Mouse (Mus musculus): ENCODE results near the gene Gng2. TPM values are rescaled to one million over a fixed set of nuclear protein-coding genes. Genes with fewer than 3 reads are reported as not detected.

Gene Gng2
- polyA plus RNA-seq, 1 experiment from 2014 or later, result 480 TPM

DNA sequence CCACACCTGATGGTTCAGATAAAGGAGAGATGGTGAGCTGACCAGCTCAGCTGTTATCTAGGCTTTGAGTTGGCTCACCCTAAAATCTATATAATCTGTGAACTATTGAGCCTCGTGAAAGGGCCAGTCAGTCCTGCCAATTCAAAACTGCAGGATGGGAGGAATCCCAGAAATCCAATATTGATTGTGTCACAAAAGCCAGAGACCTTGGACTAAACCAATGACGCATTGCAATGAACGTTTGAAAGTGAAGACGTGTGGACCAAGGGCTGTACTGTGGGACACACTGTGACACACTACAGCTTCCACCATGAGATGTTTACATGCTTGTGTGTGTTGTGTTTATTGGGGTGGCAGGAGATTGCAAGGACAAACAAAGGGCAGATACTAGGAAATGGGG, 18.5 kb upstream of the Gng2 start:
- H3K4me3 ChIP-seq (ENCODE audit: low read depth, low read length), result no peak overlapping the region
- H3K9ac ChIP-seq (ENCODE audit: low read depth, low read length), result no peak overlapping the region
- 91% methylated on average over 4 of the region's 4 CpGs for WGBS
- no peak for ATAC-seq
- H3K4me1 ChIP-seq (ENCODE audit: control insufficient read depth, insufficient read depth, low read length), result no peaks in the 10 kb centered on the region; the same call in 1 of the 2 replicates
- H3K27me3 ChIP-seq (ENCODE audit: control insufficient read depth, insufficient read depth, low read depth, low read length), result no peaks in the 10 kb centered on the region
- H3K27ac ChIP-seq (ENCODE audit: low read length), result no peak overlapping the region
- no peaks in the 10 kb centered on the region for H3K36me3 ChIP-seq (ENCODE audit: control insufficient read depth, insufficient read depth, low read length)
- no peak overlapping the region for H3K4me2 ChIP-seq (ENCODE audit: low read length)
- H3K9me3 ChIP-seq (replicated peaks; ENCODE audit: control insufficient read depth, low read length, poor library complexity, severe bottlenecking), result no peaks in the 10 kb centered on the region

DNA sequence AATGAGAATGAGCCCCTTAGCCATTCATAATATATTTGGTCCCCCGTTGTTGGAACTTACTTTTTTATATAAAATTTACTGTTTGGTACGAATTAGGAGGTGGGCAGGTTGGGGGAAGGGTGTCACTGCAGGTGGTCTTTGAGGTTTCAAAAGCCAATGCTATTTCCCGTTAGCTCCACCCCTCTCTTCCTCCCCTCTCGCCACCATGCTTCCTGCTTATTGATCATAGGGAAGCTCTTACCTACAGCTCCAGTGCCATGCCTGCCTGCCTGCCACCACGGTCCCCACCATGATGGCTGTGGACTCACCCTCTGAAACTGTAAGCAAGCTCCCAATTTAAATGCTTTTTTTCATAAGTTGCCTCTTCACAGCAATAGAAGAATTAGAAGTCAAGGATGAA, 16.6 kb upstream of the Gng2 start:
- H3K9me3 ChIP-seq (replicated peaks; ENCODE audit: control insufficient read depth, low read length, poor library complexity, severe bottlenecking), result no peaks in the 10 kb centered on the region
- no peaks in the 10 kb centered on the region for H3K27me3 ChIP-seq (ENCODE audit: control insufficient read depth, insufficient read depth, low read depth, low read length)
- H3K9ac ChIP-seq (ENCODE audit: low read depth, low read length), result no peak overlapping the region
- no peaks in the 10 kb centered on the region; the same call in 1 of the 2 replicates for H3K4me1 ChIP-seq (ENCODE audit: control insufficient read depth, insufficient read depth, low read length)
- 76% methylated on average over 5 of the region's 5 CpGs for WGBS
- no peaks in the 10 kb centered on the region for H3K36me3 ChIP-seq (ENCODE audit: control insufficient read depth, insufficient read depth, low read length)
- no peak overlapping the region for H3K4me2 ChIP-seq (ENCODE audit: low read length)
- H3K4me3 ChIP-seq (ENCODE audit: low read depth, low read length), result no peak overlapping the region
- no peak overlapping the region for H3K27ac ChIP-seq (ENCODE audit: low read length)
- ATAC-seq, result no peak

DNA sequence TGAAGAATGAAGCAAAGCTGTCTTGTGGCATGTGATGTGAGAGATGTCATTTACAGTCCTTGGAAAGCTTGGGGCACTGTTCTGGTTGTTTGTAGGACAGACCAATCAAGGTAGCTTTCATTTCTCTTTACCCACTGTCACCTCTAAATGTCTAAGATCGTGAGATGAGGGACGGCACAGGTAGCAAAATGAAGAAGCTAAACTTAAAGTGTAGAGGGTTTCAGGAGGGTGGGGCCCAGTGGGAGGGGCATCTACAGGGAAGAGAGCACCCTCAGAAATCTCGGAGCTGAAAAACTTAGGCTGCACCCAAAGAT, 16.1 kb upstream of the Gng2 start:
- 83% methylated on average over 3 of the region's 3 CpGs for WGBS
- no peaks in the 10 kb centered on the region for H3K27me3 ChIP-seq (ENCODE audit: control insufficient read depth, insufficient read depth, low read depth, low read length)
- no peaks in the 10 kb centered on the region for H3K36me3 ChIP-seq (ENCODE audit: control insufficient read depth, insufficient read depth, low read length)
- no peak for ATAC-seq
- H3K27ac ChIP-seq (ENCODE audit: low read length), result no peak overlapping the region
- no peak overlapping the region for H3K4me3 ChIP-seq (ENCODE audit: low read depth, low read length)
- no peak overlapping the region for H3K9ac ChIP-seq (ENCODE audit: low read depth, low read length)
- H3K9me3 ChIP-seq (replicated peaks; ENCODE audit: control insufficient read depth, low read length, poor library complexity, severe bottlenecking), result no peaks in the 10 kb centered on the region
- no peaks in the 10 kb centered on the region; the same call in 1 of the 2 replicates for H3K4me1 ChIP-seq (ENCODE audit: control insufficient read depth, insufficient read depth, low read length)
- H3K4me2 ChIP-seq (ENCODE audit: low read length), result no peak overlapping the region

DNA sequence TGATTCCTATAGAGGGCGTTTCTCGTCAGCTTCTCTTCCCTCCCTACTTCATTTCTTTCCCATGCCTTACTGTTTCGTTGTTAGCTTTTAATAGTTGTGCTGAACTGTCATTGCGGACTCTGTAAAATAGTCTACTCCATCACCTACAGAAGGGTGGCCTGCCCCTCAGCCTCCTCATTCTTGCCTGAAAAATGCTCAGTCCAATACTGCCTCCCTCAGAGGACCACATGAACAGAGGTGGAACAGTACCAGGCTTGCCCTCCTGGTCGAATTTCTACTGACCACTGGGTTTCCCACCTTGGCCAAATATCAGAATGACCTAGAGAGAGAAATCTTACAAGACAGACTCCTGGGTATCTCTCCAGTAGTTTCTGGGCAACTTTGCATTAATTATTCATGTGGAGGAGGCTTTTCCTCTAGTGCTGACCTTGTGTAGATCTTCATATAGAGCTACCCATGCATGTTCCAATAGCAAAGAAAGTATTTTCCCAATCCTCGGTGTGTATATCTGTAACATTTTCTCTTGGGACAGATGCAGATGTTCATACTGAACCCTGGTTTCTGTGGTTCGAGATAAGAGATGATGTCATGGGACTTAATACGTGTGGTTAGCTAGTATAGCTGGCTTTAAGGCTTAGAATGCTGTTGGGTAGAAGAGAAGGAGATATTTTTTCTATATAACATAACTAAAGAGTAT, 15.6 kb upstream of the Gng2 start:
- Histone ChIP-seq H3K27me3 (ENCODE audit: control insufficient read depth, insufficient read depth, low read depth, low read length) (no peaks in the 10 kb centered on the region), H3K9ac (ENCODE audit: low read depth, low read length) (no peak overlapping the region), H3K4me3 (ENCODE audit: low read depth, low read length) (no peak overlapping the region), H3K9me3 (replicated peaks; ENCODE audit: control insufficient read depth, low read length, poor library complexity, severe bottlenecking) (no peaks in the 10 kb centered on the region), H3K4me1 (ENCODE audit: control insufficient read depth, insufficient read depth, low read length) (peaks cover 1% of the 10 kb centered on the region; the same call in 1 of the 2 replicates), H3K36me3 (ENCODE audit: control insufficient read depth, insufficient read depth, low read length) (no peaks in the 10 kb centered on the region), H3K27ac (ENCODE audit: low read length) (no peak overlapping the region), H3K4me2 (ENCODE audit: low read length) (no peak overlapping the region)
- ATAC-seq, result no peak
- 88% methylated on average over 8 of the region's 8 CpGs for WGBS

DNA sequence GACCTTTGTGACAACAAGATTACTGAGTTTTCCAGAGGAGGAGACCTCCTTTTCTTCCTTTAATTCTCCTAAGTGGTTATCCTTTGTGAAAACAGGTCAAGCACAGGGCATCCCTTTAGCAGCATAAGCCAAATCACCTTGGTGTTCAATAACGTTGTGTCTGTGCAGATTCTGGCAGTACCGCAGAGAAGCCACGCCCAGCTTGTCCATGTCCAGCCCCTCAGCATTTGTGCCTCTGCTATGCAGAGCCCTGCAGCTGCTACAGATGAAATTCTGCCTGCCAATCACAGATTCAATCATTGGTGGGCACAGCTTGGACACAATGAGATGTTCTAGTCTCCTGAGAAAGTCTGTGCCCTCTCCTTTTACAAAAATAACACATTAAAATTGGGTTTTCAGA, 14.4 kb upstream of the Gng2 start:
- Histone ChIP-seq H3K9me3 (replicated peaks; ENCODE audit: control insufficient read depth, low read length, poor library complexity, severe bottlenecking) (no peaks in the 10 kb centered on the region), H3K4me1 (ENCODE audit: control insufficient read depth, insufficient read depth, low read length) (peaks cover 3% of the 10 kb centered on the region; the same call in 1 of the 2 replicates), H3K4me3 (ENCODE audit: low read depth, low read length) (no peak overlapping the region), H3K4me2 (ENCODE audit: low read length) (no peak overlapping the region), H3K27ac (ENCODE audit: low read length) (no peak overlapping the region), H3K36me3 (ENCODE audit: control insufficient read depth, insufficient read depth, low read length) (no peaks in the 10 kb centered on the region), H3K9ac (ENCODE audit: low read depth, low read length) (no peak overlapping the region), H3K27me3 (ENCODE audit: control insufficient read depth, insufficient read depth, low read depth, low read length) (no peaks in the 10 kb centered on the region)
- ATAC-seq, result no peak
- WGBS, result 22% methylated on average over 3 of the region's 3 CpGs

DNA sequence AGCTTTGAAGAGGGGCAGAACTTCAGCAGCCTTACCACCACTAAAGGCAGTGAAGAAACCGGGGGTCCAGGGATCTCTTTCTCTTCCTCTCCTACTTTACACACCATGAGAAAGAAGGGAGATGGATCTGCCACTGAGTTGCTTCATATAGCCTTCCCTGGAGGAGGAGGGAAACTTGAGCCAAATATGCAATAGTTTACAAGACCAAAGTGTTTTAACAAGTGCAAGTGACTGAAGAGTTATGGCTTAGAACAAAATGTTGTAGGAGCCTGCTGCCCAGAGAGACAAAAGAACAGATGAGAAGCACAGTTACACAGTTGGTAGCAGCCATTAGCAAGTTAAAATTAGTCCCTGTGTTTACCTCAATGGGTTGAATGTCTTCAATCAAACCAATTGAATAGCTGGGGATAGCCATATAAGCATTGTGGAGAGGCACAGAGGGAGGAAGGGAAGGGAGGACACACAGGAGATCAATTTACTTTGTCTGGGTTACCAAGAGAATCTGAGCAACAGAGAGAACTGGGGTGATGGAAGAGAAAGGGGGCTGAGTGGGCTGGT, 13.1 kb upstream of the Gng2 start:
- WGBS, result 76% methylated on average over 1 of the region's 1 CpGs

DNA sequence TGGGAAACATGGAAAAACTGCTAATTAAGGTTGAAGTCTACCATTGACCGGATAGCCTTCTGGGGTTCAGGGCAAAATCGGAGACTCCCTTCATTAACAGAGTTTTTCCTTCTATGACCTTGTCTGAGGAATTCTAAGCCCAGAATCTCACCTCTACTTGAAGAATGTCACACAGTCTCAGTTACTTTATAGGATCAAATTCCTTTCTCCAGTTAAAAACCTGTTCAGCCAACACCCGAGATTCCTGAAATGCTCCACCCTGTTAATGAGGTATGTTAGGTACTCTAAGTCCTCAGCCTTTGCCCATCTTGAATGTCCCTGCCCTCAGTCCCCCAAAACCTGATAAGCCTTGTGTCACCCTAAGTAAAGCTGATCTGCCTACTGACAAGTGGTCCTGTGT, 11.0 kb upstream of the Gng2 start:
- H3K4me2 ChIP-seq (ENCODE audit: low read length), result no peak overlapping the region
- H3K36me3 ChIP-seq (ENCODE audit: control insufficient read depth, insufficient read depth, low read length), result no peaks in the 10 kb centered on the region
- no peaks in the 10 kb centered on the region for H3K27me3 ChIP-seq (ENCODE audit: control insufficient read depth, insufficient read depth, low read depth, low read length)
- WGBS, result 93% methylated on average over 3 of the region's 3 CpGs
- no peaks in the 10 kb centered on the region for H3K9me3 ChIP-seq (replicated peaks; ENCODE audit: control insufficient read depth, low read length, poor library complexity, severe bottlenecking)
- ATAC-seq, result no peak
- H3K4me1 ChIP-seq (ENCODE audit: control insufficient read depth, insufficient read depth, low read length), result peaks cover 35% of the 10 kb centered on the region
- H3K9ac ChIP-seq (ENCODE audit: low read depth, low read length), result no peak overlapping the region
- peak overlapping the region; percentile 80 for H3K27ac ChIP-seq (ENCODE audit: low read length)
- H3K4me3 ChIP-seq (ENCODE audit: low read depth, low read length), result no peak overlapping the region

More for the DNA sequence above, 13.1 kb upstream of the Gng2 start:
- no peak overlapping the region for H3K4me2 ChIP-seq (ENCODE audit: low read length)
- H3K36me3 ChIP-seq (ENCODE audit: control insufficient read depth, insufficient read depth, low read length), result no peaks in the 10 kb centered on the region
- H3K9ac ChIP-seq (ENCODE audit: low read depth, low read length), result no peak overlapping the region
- H3K9me3 ChIP-seq (replicated peaks; ENCODE audit: control insufficient read depth, low read length, poor library complexity, severe bottlenecking), result no peaks in the 10 kb centered on the region
- H3K4me1 ChIP-seq (ENCODE audit: control insufficient read depth, insufficient read depth, low read length), result peaks cover 16% of the 10 kb centered on the region
- no peaks in the 10 kb centered on the region for H3K27me3 ChIP-seq (ENCODE audit: control insufficient read depth, insufficient read depth, low read depth, low read length)
- no peak overlapping the region for H3K4me3 ChIP-seq (ENCODE audit: low read depth, low read length)
- H3K27ac ChIP-seq (ENCODE audit: low read length), result no peak overlapping the region
- no peak for ATAC-seq

DNA sequence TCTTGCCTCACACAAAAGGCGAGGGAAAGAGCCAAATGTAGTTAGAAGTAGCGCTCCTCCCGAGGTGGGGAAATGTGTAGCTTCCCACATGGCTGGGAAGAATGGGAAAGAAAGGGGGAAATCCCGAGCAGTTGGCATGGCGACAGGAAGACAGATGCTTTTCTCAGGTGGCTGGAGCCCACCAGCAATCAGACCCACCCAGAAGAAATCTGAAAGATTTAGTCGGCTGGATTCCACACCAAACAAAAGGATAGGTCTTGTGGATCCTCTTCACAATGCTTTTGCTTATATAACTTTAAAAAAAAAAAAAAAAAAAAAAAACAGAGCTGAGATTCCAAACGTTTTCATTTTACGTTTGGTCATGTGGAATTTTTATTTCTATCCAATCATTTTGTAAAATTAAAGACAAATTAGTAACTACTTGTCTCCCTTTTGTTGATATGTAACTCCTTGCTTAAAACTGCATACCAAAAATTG, 10.0 kb upstream of the Gng2 start:
- Histone ChIP-seq H3K4me3 (ENCODE audit: low read depth, low read length) (peak overlapping the region; percentile 26), H3K9me3 (replicated peaks; ENCODE audit: control insufficient read depth, low read length, poor library complexity, severe bottlenecking) (no peaks in the 10 kb centered on the region), H3K27me3 (ENCODE audit: control insufficient read depth, insufficient read depth, low read depth, low read length) (no peaks in the 10 kb centered on the region), H3K4me1 (ENCODE audit: control insufficient read depth, insufficient read depth, low read length) (peaks cover 35% of the 10 kb centered on the region), H3K9ac (ENCODE audit: low read depth, low read length) (peak overlapping the region; percentile 65; the same call in 1 of the 2 replicates), H3K36me3 (ENCODE audit: control insufficient read depth, insufficient read depth, low read length) (no peaks in the 10 kb centered on the region), H3K4me2 (ENCODE audit: low read length) (peak overlapping the region; percentile 55), H3K27ac (ENCODE audit: low read length) (peak overlapping the region; percentile 99)
- under 1% methylated on average over 8 of the region's 8 CpGs for WGBS
- ATAC-seq, result peak; percentile 79

DNA sequence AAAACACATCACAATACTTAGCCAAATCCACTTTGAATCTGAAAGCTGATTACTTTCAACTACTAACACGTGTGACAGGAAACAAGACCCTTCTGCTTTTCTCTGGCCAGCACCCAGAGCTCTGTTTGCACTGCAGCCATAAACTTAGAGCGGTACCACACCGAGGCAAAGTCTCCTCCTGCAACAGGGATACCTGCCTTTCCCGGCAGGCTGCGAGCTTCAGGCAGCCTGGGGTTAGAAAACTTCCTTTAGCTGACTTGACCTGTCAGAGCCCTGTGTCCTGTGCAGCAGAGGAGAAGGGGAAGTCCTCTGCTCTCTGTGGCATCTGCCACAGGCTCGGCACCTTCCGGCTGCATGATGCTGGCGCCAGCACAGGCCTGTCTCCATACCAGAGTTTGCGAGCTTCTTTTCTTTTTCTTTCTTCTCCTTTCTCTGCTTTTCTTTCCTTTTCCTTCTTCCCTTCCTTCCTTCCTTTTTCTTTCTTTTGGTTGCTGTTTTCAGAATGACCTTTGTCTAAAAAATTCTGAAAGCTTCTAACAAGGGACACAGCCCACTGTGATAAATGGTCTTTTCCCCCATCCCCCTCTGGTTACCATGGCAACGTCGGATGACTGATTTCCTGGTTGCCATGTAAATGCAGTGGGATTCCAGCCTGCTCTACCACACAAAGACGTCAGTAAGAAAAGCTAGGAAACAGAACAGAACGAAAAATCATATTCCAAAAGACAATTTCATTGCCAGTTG, 9.4 kb upstream of the Gng2 start:
- Histone ChIP-seq H3K36me3 (ENCODE audit: control insufficient read depth, insufficient read depth, low read length) (no peaks in the 10 kb centered on the region), H3K27me3 (ENCODE audit: control insufficient read depth, insufficient read depth, low read depth, low read length) (no peaks in the 10 kb centered on the region), H3K27ac (ENCODE audit: low read length) (peak overlapping the region; percentile 99), H3K4me1 (ENCODE audit: control insufficient read depth, insufficient read depth, low read length) (peaks cover 35% of the 10 kb centered on the region), H3K4me2 (ENCODE audit: low read length) (peak overlapping the region; percentile 55), H3K9ac (ENCODE audit: low read depth, low read length) (peak overlapping the region; percentile 65), H3K9me3 (replicated peaks; ENCODE audit: control insufficient read depth, low read length, poor library complexity, severe bottlenecking) (no peaks in the 10 kb centered on the region), H3K4me3 (ENCODE audit: low read depth, low read length) (peak overlapping the region; percentile 26)
- under 1% methylated on average over 13 of the region's 13 CpGs for WGBS
- ATAC-seq, result peak; percentile 92
